Comparison of ENCODE assay signal across 8 mouse cellular contexts in the genomic region with DNA sequence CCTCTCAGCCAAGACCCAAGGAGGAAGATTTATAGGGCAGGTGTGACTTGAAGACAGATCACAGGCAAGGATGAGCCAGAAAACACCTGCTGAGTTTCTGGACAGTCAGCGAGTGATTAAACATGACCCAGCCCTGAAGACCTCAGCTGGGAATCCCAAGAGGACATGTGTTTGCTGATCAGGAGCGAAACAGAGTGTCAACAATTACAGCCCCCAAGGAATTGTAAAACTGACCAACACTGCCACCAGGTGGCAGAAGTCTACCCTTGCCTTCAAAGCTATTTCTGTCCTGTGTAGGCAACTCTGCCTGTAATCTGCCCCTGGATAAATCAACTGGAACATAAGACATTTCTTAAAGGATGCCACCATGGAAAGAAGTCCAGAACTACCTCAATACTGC. TPM values are rescaled to one million over a fixed set of nuclear protein-coding genes. Genes with fewer than 3 reads are reported as not detected.
DNase-seq lines count a peak whose midpoint lies in the region; ATAC-seq and TF ChIP-seq lines count a peak whose summit lies in the region.

No protein-coding gene starts in this region.

- 3% methylated on average over 2 of the region's 2 CpGs for WGBS in intestine, postnatal 0 days
- 8% methylated on average over 2 of the region's 2 CpGs for whole genome bisulfite sequencing in liver, embryonic 11.5 days
- WGBS in stomach, embryonic 15.5 days = 0% methylated on average over 2 of the region's 2 CpGs

- DNase-seq in urinary bladder, postnatal 14 days (ENCODE audit: low spot score) = peak; percentile 64
- DNase-seq in urinary bladder, postnatal 10 days (ENCODE audit: low spot score) = no peak
- DNase-seq in cerebellum, postnatal 25 days = peak; percentile 39 to 66
- peak; percentile 29 to 33 for DNase-seq in gastrocnemius, adult 8-10 months (ENCODE audit: low spot score in 2 of 2)
- no peak for DNase-seq in liver, embryonic 11.5 days (ENCODE audit: low spot score)
- peak; percentile 86 for DNase-seq in naive thymus-derived CD4-positive, alpha-beta T cell, adult 2 months (ENCODE audit: low read depth)

- peak; percentile 87 for TF ChIP-seq CTCF in intestine, postnatal 0 days (IDR thresholded peaks at IDR 0.05; ENCODE audit: low read depth)

- 0 out of 2 replicates have a peak, but pooled peaks cover 3% of the 10 kb centered on the region for H3K27me3 ChIP-seq in intestine, postnatal 0 days (replicated peaks; ENCODE audit: control insufficient read depth, insufficient read depth, low read length)
- H3K27me3 ChIP-seq in liver, embryonic 11.5 days (replicated peaks; ENCODE audit: control insufficient read depth, insufficient read depth, low read length) = no peaks in the 10 kb centered on the region
- no peaks in the 10 kb centered on the region for H3K27me3 ChIP-seq in stomach, embryonic 15.5 days (replicated peaks)

- no peak overlapping the region for H3K9ac ChIP-seq in intestine, postnatal 0 days (ENCODE audit: low read depth, low read length)
- no peak overlapping the region for H3K9ac ChIP-seq in liver, embryonic 11.5 days (ENCODE audit: low read depth, low read length)
- no peak overlapping the region for H3K9ac ChIP-seq in stomach, embryonic 15.5 days

- H3K9me3 ChIP-seq in intestine, postnatal 0 days (ENCODE audit: control insufficient read depth) = no peaks in the 10 kb centered on the region
- no peaks in the 10 kb centered on the region for H3K9me3 ChIP-seq in liver, embryonic 11.5 days (ENCODE audit: control insufficient read depth, low read length)
- H3K9me3 ChIP-seq in stomach, embryonic 15.5 days = no peaks in the 10 kb centered on the region

- no peaks in the 10 kb centered on the region for H3K36me3 ChIP-seq in intestine, postnatal 0 days (ENCODE audit: control insufficient read depth, insufficient read depth)
- no peaks in the 10 kb centered on the region for H3K36me3 ChIP-seq in liver, embryonic 11.5 days (ENCODE audit: control insufficient read depth, insufficient read depth, low read length)
- no peaks in the 10 kb centered on the region for H3K36me3 ChIP-seq in stomach, embryonic 15.5 days

- H3K4me2 ChIP-seq in intestine, postnatal 0 days (replicated peaks; ENCODE audit: low read depth) = no peak overlapping the region
- H3K4me2 ChIP-seq in liver, embryonic 11.5 days = no peak overlapping the region
- no peak overlapping the region for H3K4me2 ChIP-seq in stomach, embryonic 15.5 days

- peak; percentile 55; the same call in 1 of the 2 replicates for ATAC-seq in intestine, postnatal 0 days
- peak; percentile 70 for ATAC-seq in liver, embryonic 11.5 days (replicated peaks; ENCODE audit: low FRiP score)
- ATAC-seq in stomach, embryonic 15.5 days (ENCODE audit: insufficient read depth, low FRiP score, low read depth) = peak; percentile 5; the same call in 1 of the 2 replicates

- no peak overlapping the region for H3K4me3 ChIP-seq in intestine, postnatal 0 days (ENCODE audit: low read depth, low read length)
- H3K4me3 ChIP-seq in liver, embryonic 11.5 days (ENCODE audit: low read depth, low read length) = no peak overlapping the region
- H3K4me3 ChIP-seq in stomach, embryonic 15.5 days (replicated peaks) = no peak overlapping the region

- H3K4me1 ChIP-seq in intestine, postnatal 0 days (replicated peaks; ENCODE audit: control insufficient read depth, insufficient read depth, low read length) = no peaks in the 10 kb centered on the region
- H3K4me1 ChIP-seq in liver, embryonic 11.5 days (replicated peaks; ENCODE audit: control insufficient read depth, insufficient read depth, low read length) = no peaks in the 10 kb centered on the region
- H3K4me1 ChIP-seq in stomach, embryonic 15.5 days = no peaks in the 10 kb centered on the region

- H3K27ac ChIP-seq in intestine, postnatal 0 days (ENCODE audit: low read depth, low read length) = no peak overlapping the region
- H3K27ac ChIP-seq in liver, embryonic 11.5 days (ENCODE audit: low read depth, low read length) = no peak overlapping the region
- H3K27ac ChIP-seq in stomach, embryonic 15.5 days = no peak overlapping the region

RNA-seq across cellular contexts. Expression of a gene that starts 6.6 kb away (rescaled TPM):
- total RNA-seq in gastrocnemius, adult 8-10 months (2022) = 10 to 100 TPM; 16.1 to 25.1 (median 18.9) TPM
- polyA plus RNA-seq in intestine, postnatal 0 days (2015; fragmentation: Nextera tagmentation; extraction: Ambion mirVana) = 36.5 and 44.3 TPM in 2 replicates
- polyA plus RNA-seq in liver, embryonic 11.5 days (2014; fragmentation: Nextera tagmentation; extraction: Ambion mirVana) = 67.2 and 77.0 TPM in 2 replicates
- polyA plus RNA-seq in stomach, embryonic 15.5 days (2015; fragmentation: Nextera tagmentation; extraction: Ambion mirVana) = 27.8 and 30.9 TPM in 2 replicates

RNA-seq across cellular contexts. Expression of a gene that starts 14.3 kb away (rescaled TPM):
- total RNA-seq in gastrocnemius, adult 8-10 months (2022) = not detected
- not detected in 2 replicates for polyA plus RNA-seq in intestine, postnatal 0 days (2015; fragmentation: Nextera tagmentation; extraction: Ambion mirVana)
- not detected in 2 replicates for polyA plus RNA-seq in liver, embryonic 11.5 days (2014; fragmentation: Nextera tagmentation; extraction: Ambion mirVana)
- not detected in 2 replicates for polyA plus RNA-seq in stomach, embryonic 15.5 days (2015; fragmentation: Nextera tagmentation; extraction: Ambion mirVana)

Comparison
In these comparisons a context has a peak if more than half of its experiments do, and no peak if none do; other contexts are left out.
1. DNase-seq: peak in urinary bladder, postnatal 14 days (single experiment), cerebellum, postnatal 25 days (2 of 2), gastrocnemius, adult 8-10 months (2 of 2) and naive thymus-derived CD4-positive, alpha-beta T cell, adult 2 months (single experiment); none in urinary bladder, postnatal 10 days (single experiment) and liver, embryonic 11.5 days (single experiment).
2. ATAC-seq: peak in every context shown above with its lines; median percentile 70 in liver, embryonic 11.5 days; 55 in intestine, postnatal 0 days; 5 in stomach, embryonic 15.5 days.